Mouse (Mus musculus) olfactory bulb, adult 2 months (tissue): Measurements from ENCODE around the gene Fam19a5.

Source experiments
- CTCF ChIP-seq: fragments of 200-500 bp; IDR thresholded peaks from 2 replicates; pipeline ENCODE4 v1.5.1; 2012; ENCODE audit warnings: low read depth, mild to moderate bottlenecking, low read length, moderate library complexity; ENCODE audit not compliant: insufficient read depth
- POLR2A ChIP-seq: fragments of 200-500 bp; IDR thresholded peaks from 2 replicates; pipeline ENCODE4 v1.6.1; 2012; ENCODE audit warnings: mild to moderate bottlenecking, low read depth, low read length, moderate library complexity; ENCODE audit not compliant: insufficient read depth

- TF ChIP-seq CTCF (no peak), POLR2A (no peak)
These were observed 11.7 kb downstream of the Fam19a5 start for GRCm38 (mm10) chr15:87555811-87556210.
